ENCODE assay signal across 8 mouse cellular contexts in genomic region chr15:85042361-85042954, GRCm38 (mm10). TPM values are rescaled to one million over a fixed set of nuclear protein-coding genes. Genes with fewer than 3 reads are reported as not detected.
DNase-seq lines count a peak whose midpoint lies in the region; ATAC-seq and TF ChIP-seq lines count a peak whose summit lies in the region.

No protein-coding gene starts in this region.

- peaks cover 4% of the 10 kb centered on the region for H3K36me3 ChIP-seq in hindbrain, embryonic 16.5 days (ENCODE audit: control insufficient read depth, insufficient read depth, low read length)

- H3K4me1 ChIP-seq in hindbrain, embryonic 16.5 days (ENCODE audit: control insufficient read depth, insufficient read depth, low read depth, low read length) = peaks cover 45% of the 10 kb centered on the region

- CTCF ChIA-PET in Patski (lab: Charles Lee) = interaction anchor here (0.9 to 3.8 kb wide), 17 partner anchors 11 to 117 kb away, joined by 3 to 15 read pairs (median 4); no protein-coding TSS in a partner anchor

- H3K9ac ChIP-seq in hindbrain, embryonic 16.5 days (ENCODE audit: low read depth, low read length) = no peak overlapping the region

- H3K4me3 ChIP-seq in hindbrain, embryonic 16.5 days (ENCODE audit: low read length) = no peak overlapping the region

- no peaks in the 10 kb centered on the region for H3K9me3 ChIP-seq in hindbrain, embryonic 16.5 days (ENCODE audit: control insufficient read depth, low read length)

- DNase-seq in Patski (ENCODE audit: low read depth, low spot score) = peak; percentile 91
- DNase-seq in cerebellum, postnatal 25 days = peak; percentile 35 to 61
- DNase-seq in gastrocnemius, adult 18-20 months (ENCODE audit: low spot score) = peak; percentile 74
- DNase-seq in layer of hippocampus, postnatal 36 days = peak; percentile 69
- DNase-seq in lung, postnatal 36 days = peak; percentile 89
- peak; percentile 29 for DNase-seq in retina, postnatal 7 days (ENCODE audit: low read depth, low spot score)
- DNase-seq in yolk sac, embryonic 10.5 days (ENCODE audit: low spot score) = peak; percentile 35

- in situ Hi-C loops in Patski (cut with MboI; ENCODE audit: low pct_unique_long_range_greater_than_20kb) = loop anchor here (5.0 kb wide), 1 partner anchor 40 kb away; no protein-coding TSS in a partner anchor

- no peak for TF ChIP-seq CTCF in Patski (IDR thresholded peaks at IDR 0.05)

- POLR2A ChIA-PET in Patski (lab: Charles Lee) = interaction anchor here (0.6 to 1.2 kb wide), 3 partner anchors 11 to 328 kb away, joined by 3 to 5 read pairs (median 4); no protein-coding TSS in a partner anchor

- H3K27ac ChIP-seq in hindbrain, embryonic 16.5 days (ENCODE audit: low read depth, low read length) = peak overlapping the region; percentile 71

- peak; percentile 81 for ATAC-seq in Patski
- ATAC-seq in hindbrain, embryonic 16.5 days = peak; percentile 79

- no peaks in the 10 kb centered on the region for H3K27me3 ChIP-seq in Patski
- no peaks in the 10 kb centered on the region for H3K27me3 ChIP-seq in hindbrain, embryonic 16.5 days (replicated peaks; ENCODE audit: control insufficient read depth, insufficient read depth, low read length)

- 10% methylated on average over 4 of the region's 4 CpGs for WGBS in hindbrain, embryonic 16.5 days

- H3K4me2 ChIP-seq in hindbrain, embryonic 16.5 days (ENCODE audit: low read length) = peak overlapping the region; percentile 31; the same call in 1 of the 2 replicates

RNA-seq across cellular contexts. Expression of gene Fam118a, which starts 13.7 kb away (rescaled TPM):
- 51.2 TPM for polyA plus RNA-seq in Patski (2021)
- total RNA-seq in gastrocnemius, adult 18-20 months (2021) = 1 to 10 TPM; 3.9 to 4.5 TPM
- polyA plus RNA-seq in hindbrain, embryonic 16.5 days (2015; fragmentation: Nextera tagmentation; extraction: Ambion mirVana) = 30.3 and 30.8 TPM in 2 replicates
- total RNA-seq in layer of hippocampus, postnatal 36 days (2021) = 10 to 100 TPM; 33.9 to 34.8 TPM

RNA-seq across cellular contexts. Expression of gene Upk3a, which starts 25.5 kb away (rescaled TPM):
- polyA plus RNA-seq in Patski (2021) = not detected
- total RNA-seq in gastrocnemius, adult 18-20 months (2021) = not detected
- polyA plus RNA-seq in hindbrain, embryonic 16.5 days (2015; fragmentation: Nextera tagmentation; extraction: Ambion mirVana) = 1.7 and 2.1 TPM in 2 replicates
- total RNA-seq in layer of hippocampus, postnatal 36 days (2021) = not detected

RNA-seq across cellular contexts. Expression of gene 5031439G07Rik, which starts 54.1 kb away (rescaled TPM):
- polyA plus RNA-seq in Patski (2021) = 85.7 TPM
- total RNA-seq in gastrocnemius, adult 18-20 months (2021) = 10 to 100 TPM; 79.2 to 99.4 TPM
- polyA plus RNA-seq in hindbrain, embryonic 16.5 days (2015; fragmentation: Nextera tagmentation; extraction: Ambion mirVana) = 24.1 and 24.4 TPM in 2 replicates
- total RNA-seq in layer of hippocampus, postnatal 36 days (2021) = 100 to 1,000 TPM in 1 of 2 experiments, 10 to 100 TPM in 1; 93.1 to 105 TPM

Comparison
In these comparisons a context has a peak if more than half of its experiments do, and no peak if none do; other contexts are left out.
1. DNase-seq: peak in every context shown above with its lines; median percentile 91 in Patski; 89 in lung, postnatal 36 days; 74 in gastrocnemius, adult 18-20 months; 69 in layer of hippocampus, postnatal 36 days; 48 in cerebellum, postnatal 25 days; 35 in yolk sac, embryonic 10.5 days; 29 in retina, postnatal 7 days.
2. RNA of gene Fam118a, which starts 13.7 kb away (total RNA-seq): 33.9 to 34.8 TPM in layer of hippocampus, postnatal 36 days; 3.9 to 4.5 TPM in gastrocnemius, adult 18-20 months; every median in the first group is over 4 times any median in the second.